Comparison of ENCODE assay signal across 21 mouse cellular contexts in genomic region chr5:121962359-121962758, GRCm38 (mm10).
DNase-seq lines count a peak whose midpoint lies in the region; TF ChIP-seq lines count a peak whose summit lies in the region.
"Had no signal": no experiment of that assay in that cellular context is flagged by ENCODE, and none has a peak within 500 bp of the region (broad histone marks: within the 10 kb centered on the region; RNA-seq: fewer than 3 reads in every experiment).

No protein-coding gene starts in this region.

- 0 out of 2 replicates have a peak, but pooled peaks have one; percentile 30 for TF ChIP-seq EP300 in heart, adult 2 months (IDR thresholded peaks at IDR 0.05; ENCODE audit: insufficient read depth, low read depth, low read length)

- TF ChIP-seq CTCF in gastrocnemius, adult 2 months (IDR thresholded peaks at IDR 0.05) = no peak
- TF ChIP-seq CTCF in heart, adult 2 months (IDR thresholded peaks at IDR 0.05) = no peak

- H3K36me3 ChIP-seq in heart, adult 2 months (ENCODE audit: control insufficient read depth, insufficient read depth, low read length) = no peaks in the 10 kb centered on the region
- no peaks in the 10 kb centered on the region for H3K36me3 ChIP-seq in heart, embryonic 10.5 days
- H3K36me3 ChIP-seq: embryonic facial prominence, embryonic 10.5 days; embryonic facial prominence, embryonic 12.5 days; forebrain, embryonic 15.5 days; G1E had no signal

- H3K27me3 ChIP-seq in heart, adult 2 months (ENCODE audit: control insufficient read depth, insufficient read depth, low read length) = no peaks in the 10 kb centered on the region
- H3K27me3 ChIP-seq in heart, embryonic 10.5 days (ENCODE audit: insufficient read depth, poor library complexity, severe bottlenecking) = 0 out of 2 replicates have a peak, but pooled peaks cover 11% of the 10 kb centered on the region
- H3K27me3 ChIP-seq: forebrain, embryonic 13.5 days; forebrain, embryonic 15.5 days; Patski had no signal

- WGBS in heart, adult 2 months = 63% methylated on average over 7 of the region's 7 CpGs
- 87% methylated on average over 7 of the region's 7 CpGs for WGBS in heart, embryonic 10.5 days

- intact Hi-C loops in gastrocnemius, adult 2 months (cut with DNase I) = loop anchor here (5.0 kb wide), 1 partner anchor 35 kb away; no protein-coding TSS in a partner anchor
- intact Hi-C loops in heart, adult 2 months (cut with DNase I) = no loop called here

- H3K4me1 ChIP-seq in heart, adult 2 months (ENCODE audit: control insufficient read depth, insufficient read depth, low read length) = no peaks in the 10 kb centered on the region
- peaks cover 57% of the 10 kb centered on the region for H3K4me1 ChIP-seq in heart, embryonic 10.5 days

- no peaks in the 10 kb centered on the region for H3K9me3 ChIP-seq in heart, embryonic 10.5 days
- H3K9me3 ChIP-seq: embryonic facial prominence, embryonic 10.5 days; embryonic facial prominence, embryonic 12.5 days; forebrain, embryonic 13.5 days; forebrain, embryonic 15.5 days; G1E had no signal

- no peaks in the 10 kb centered on the region for H3K79me2 ChIP-seq in heart, adult 2 months (replicated peaks; ENCODE audit: control insufficient read depth, insufficient read depth, low read length)

- H3K4me3 ChIP-seq in gastrocnemius, adult 2 months = no peak overlapping the region
- H3K4me3 ChIP-seq in heart, adult 2 months = no peak overlapping the region
- H3K4me3 ChIP-seq in heart, embryonic 10.5 days = no peak overlapping the region
- H3K4me3 ChIP-seq: embryonic facial prominence, embryonic 10.5 days; embryonic facial prominence, embryonic 12.5 days; forebrain, embryonic 13.5 days; forebrain, embryonic 15.5 days had no signal

- H3K27ac ChIP-seq in gastrocnemius, adult 2 months = peak overlapping the region; percentile 51
- H3K27ac ChIP-seq in heart, adult 2 months = peak overlapping the region; percentile 17
- H3K27ac ChIP-seq in heart, embryonic 10.5 days = 0 out of 2 replicates have a peak overlapping the region, but pooled peaks have one; percentile 33
- H3K27ac ChIP-seq: embryonic facial prominence, embryonic 10.5 days; embryonic facial prominence, embryonic 12.5 days; forebrain, embryonic 13.5 days; forebrain, embryonic 15.5 days had no signal

- no peak for TF ChIP-seq POLR2A in heart, adult 2 months (IDR thresholded peaks at IDR 0.05; ENCODE audit: insufficient read depth, low read depth, low read length)

- DNase-seq in gastrocnemius, adult 2 months = peak; percentile 33
- no peak for DNase-seq in gastrocnemius, postnatal 25 days
- DNase-seq in heart, adult 2 months = no peak
- DNase-seq in heart, adult 9 months (ENCODE audit: low spot score in 2 of 2) = no peak
- DNase-seq in heart, embryonic 10.5 days (ENCODE audit: low spot score) = no peak
- DNase-seq in heart, postnatal 4 days = no peak
- DNase-seq: adrenal gland, adult 8-10 months; adrenal gland, postnatal 14 days; adrenal gland, postnatal 36 days; B cell, adult 2 months; cerebellum, adult 11-12 months; cerebellum, adult 2 months; cerebellum, adult 9-10 months; cerebellum, postnatal 10 days; cerebellum, postnatal 25 days had no signal

- H3K9ac ChIP-seq in heart, adult 2 months (ENCODE audit: low read depth, low read length) = no peak overlapping the region
- H3K9ac ChIP-seq: embryonic facial prominence, embryonic 12.5 days; forebrain, embryonic 13.5 days; forebrain, embryonic 15.5 days had no signal
